Mouse (Mus musculus): ENCODE results near the gene Scube2. TPM values are rescaled to one million over a fixed set of nuclear protein-coding genes. Genes with fewer than 3 reads are reported as not detected.

Scube2 gene
- polyA plus RNA-seq, 1 experiment from 2014 or later = 0.79 TPM

DNA sequence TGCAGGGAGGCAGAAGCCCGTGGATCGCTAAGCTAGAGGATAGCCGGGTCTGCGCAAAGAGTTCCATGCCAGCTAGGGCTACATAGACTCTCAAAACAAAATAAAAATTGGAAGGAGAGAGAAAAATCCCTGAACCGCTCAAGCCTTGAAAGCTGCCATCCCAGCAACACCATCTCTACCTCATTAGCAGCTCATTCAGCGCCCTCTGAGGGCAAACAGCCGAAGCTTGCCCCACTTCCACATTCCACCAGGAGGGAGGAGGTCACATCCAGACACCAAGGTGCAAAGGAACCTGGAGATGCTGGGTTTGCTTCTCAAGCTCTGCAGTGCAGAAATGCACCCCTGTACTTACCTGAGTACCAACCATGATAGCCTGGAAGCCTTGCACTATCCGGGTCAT is 10.6 kb upstream of the Scube2 start:
- no peak for ATAC-seq (ENCODE audit: low FRiP score, low TSS enrichment)
- Histone ChIP-seq H3K27ac (replicated peaks) (no peak overlapping the region), H3K9me3 (ENCODE audit: control insufficient read depth, low read length) (no peaks in the 10 kb centered on the region), H3K4me2 (replicated peaks; ENCODE audit: low read depth) (no peak overlapping the region), H3K4me1 (replicated peaks; ENCODE audit: control insufficient read depth, insufficient read depth) (no peaks in the 10 kb centered on the region; the same call in 1 of the 2 replicates), H3K9ac (ENCODE audit: low read length) (no peak overlapping the region), H3K4me3 (ENCODE audit: low read depth, low read length) (no peak overlapping the region), H3K27me3 (ENCODE audit: control insufficient read depth, insufficient read depth, low read length) (no peaks in the 10 kb centered on the region), H3K36me3 (ENCODE audit: control insufficient read depth, insufficient read depth, low read length) (no peaks in the 10 kb centered on the region)
- TF ChIP-seq EP300 (optimal IDR thresholded peaks at IDR 0.05) (no peak), CTCF (IDR thresholded peaks at IDR 0.05; ENCODE audit: low read depth) (peak; percentile 8; the same call in 1 of the 2 replicates)
- DNase-seq (ENCODE audit: low spot score) = no peak
- 59% methylated on average over 8 of the region's 8 CpGs for WGBS

DNA sequence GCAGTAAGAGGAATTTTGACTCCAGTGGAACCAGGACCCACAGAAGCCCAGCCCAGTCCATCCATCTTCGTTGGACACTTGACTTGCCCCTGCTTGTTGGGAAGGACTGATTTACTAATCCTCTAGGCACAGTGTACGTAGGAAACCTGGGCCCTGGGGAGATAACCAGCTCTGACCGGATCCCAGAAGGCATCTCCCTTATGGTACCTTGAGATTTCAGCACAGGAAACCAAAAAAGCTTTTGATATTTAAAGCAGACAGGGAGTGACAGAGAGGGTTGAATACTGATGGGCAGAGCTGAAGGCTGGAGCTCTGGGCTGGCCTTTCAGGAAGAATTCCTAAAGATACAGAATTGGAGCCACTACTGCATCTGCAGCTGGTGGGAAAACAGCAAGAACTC is 10.1 kb upstream of the Scube2 start:
- no peak for DNase-seq (ENCODE audit: low spot score)
- H3K4me1 ChIP-seq (replicated peaks; ENCODE audit: control insufficient read depth, insufficient read depth) = no peaks in the 10 kb centered on the region; the same call in 1 of the 2 replicates
- no peak overlapping the region for H3K27ac ChIP-seq (replicated peaks)
- H3K9ac ChIP-seq (ENCODE audit: low read length) = no peak overlapping the region
- H3K36me3 ChIP-seq (ENCODE audit: control insufficient read depth, insufficient read depth, low read length) = no peaks in the 10 kb centered on the region
- no peaks in the 10 kb centered on the region for H3K9me3 ChIP-seq (ENCODE audit: control insufficient read depth, low read length)
- no peaks in the 10 kb centered on the region for H3K27me3 ChIP-seq (ENCODE audit: control insufficient read depth, insufficient read depth, low read length)
- no peak overlapping the region for H3K4me3 ChIP-seq (ENCODE audit: low read depth, low read length)
- TF ChIP-seq EP300 (optimal IDR thresholded peaks at IDR 0.05) = no peak
- TF ChIP-seq CTCF (IDR thresholded peaks at IDR 0.05; ENCODE audit: low read depth) = no peak
- H3K4me2 ChIP-seq (replicated peaks; ENCODE audit: low read depth) = no peak overlapping the region
- WGBS = 54% methylated on average over 3 of the region's 3 CpGs
- ATAC-seq (ENCODE audit: low FRiP score, low TSS enrichment) = no peak

DNA sequence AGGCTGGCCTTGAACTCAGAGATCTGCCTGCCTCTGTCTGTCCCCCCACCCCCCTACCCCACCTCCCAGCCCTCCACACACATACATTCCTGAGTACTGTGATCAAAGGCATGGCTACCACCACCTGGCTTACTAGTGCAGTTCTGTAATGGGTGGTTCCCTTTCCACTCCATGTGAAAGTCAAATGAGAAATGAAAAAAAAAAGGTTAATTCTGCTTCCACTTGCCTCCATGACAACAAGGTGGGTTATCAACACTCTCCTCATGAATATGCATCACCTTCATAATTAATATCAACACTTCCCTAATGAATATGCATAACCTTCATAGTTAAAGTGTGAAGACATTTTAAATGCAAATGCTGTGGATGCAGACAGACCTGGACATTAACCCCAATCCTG is 9.6 kb upstream of the Scube2 start:
- H3K9ac ChIP-seq (ENCODE audit: low read length) = no peak overlapping the region
- no peak overlapping the region for H3K4me2 ChIP-seq (replicated peaks; ENCODE audit: low read depth)
- no peaks in the 10 kb centered on the region for H3K9me3 ChIP-seq (ENCODE audit: control insufficient read depth, low read length)
- no peak overlapping the region for H3K27ac ChIP-seq (replicated peaks)
- TF ChIP-seq CTCF (IDR thresholded peaks at IDR 0.05; ENCODE audit: low read depth) (no peak), EP300 (optimal IDR thresholded peaks at IDR 0.05) (no peak)
- no peaks in the 10 kb centered on the region for H3K36me3 ChIP-seq (ENCODE audit: control insufficient read depth, insufficient read depth, low read length)
- H3K4me3 ChIP-seq (ENCODE audit: low read depth, low read length) = no peak overlapping the region
- no peak for ATAC-seq (ENCODE audit: low FRiP score, low TSS enrichment)
- no peaks in the 10 kb centered on the region for H3K27me3 ChIP-seq (ENCODE audit: control insufficient read depth, insufficient read depth, low read length)
- DNase-seq (ENCODE audit: low spot score) = no peak
- H3K4me1 ChIP-seq (replicated peaks; ENCODE audit: control insufficient read depth, insufficient read depth) = no peaks in the 10 kb centered on the region; the same call in 1 of the 2 replicates

DNA sequence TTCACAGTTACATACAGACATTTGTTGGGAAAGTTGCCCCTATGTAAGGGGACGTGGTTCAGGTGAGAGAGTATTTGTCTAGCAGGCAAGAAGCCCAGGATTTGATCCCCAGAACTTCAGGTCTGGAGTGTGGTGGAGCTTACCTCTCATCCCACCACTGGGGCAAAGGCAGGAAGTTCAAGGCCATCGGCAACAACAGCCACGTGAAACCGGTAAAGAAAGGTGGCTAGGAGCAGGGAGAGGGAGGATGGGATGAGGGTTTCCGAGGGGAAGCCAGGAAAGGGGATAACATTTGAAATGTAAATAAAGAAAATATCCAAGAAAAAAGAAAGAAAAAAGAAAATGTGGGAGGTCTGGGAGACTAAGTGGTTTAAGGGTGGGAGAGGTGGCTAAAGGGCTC is 7.7 kb upstream of the Scube2 start:
- no peaks in the 10 kb centered on the region for H3K4me1 ChIP-seq (replicated peaks; ENCODE audit: control insufficient read depth, insufficient read depth)

DNA sequence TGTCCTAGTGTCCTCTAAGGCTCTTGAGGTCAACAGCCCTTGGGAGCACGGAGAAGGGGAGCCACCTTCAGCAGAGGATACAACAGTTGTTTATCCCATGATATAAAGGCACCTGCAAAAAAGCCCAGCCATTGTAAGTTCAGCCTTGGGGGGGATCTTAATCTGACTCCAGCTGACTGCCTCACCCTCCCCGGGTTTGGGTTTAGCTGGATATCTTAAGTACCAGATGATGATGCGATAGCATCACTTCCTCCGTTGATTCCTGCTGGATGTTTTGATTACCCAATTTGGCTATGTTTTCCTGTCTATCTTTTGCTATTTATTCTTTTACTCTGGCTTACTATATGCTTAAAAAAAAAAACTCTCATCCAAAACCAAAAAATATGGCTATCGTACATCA is 5.8 kb upstream of the Scube2 start:
- Histone ChIP-seq H3K4me3 (ENCODE audit: low read depth, low read length) (no peak overlapping the region), H3K36me3 (ENCODE audit: control insufficient read depth, insufficient read depth, low read length) (no peaks in the 10 kb centered on the region), H3K27ac (replicated peaks) (no peak overlapping the region), H3K9ac (ENCODE audit: low read length) (no peak overlapping the region), H3K27me3 (ENCODE audit: control insufficient read depth, insufficient read depth, low read length) (no peaks in the 10 kb centered on the region), H3K4me2 (replicated peaks; ENCODE audit: low read depth) (no peak overlapping the region), H3K9me3 (ENCODE audit: control insufficient read depth, low read length) (no peaks in the 10 kb centered on the region), H3K4me1 (replicated peaks; ENCODE audit: control insufficient read depth, insufficient read depth) (no peaks in the 10 kb centered on the region)
- ATAC-seq (ENCODE audit: low FRiP score, low TSS enrichment) (no peak), DNase-seq (ENCODE audit: low spot score) (no peak)
- TF ChIP-seq CTCF (IDR thresholded peaks at IDR 0.05; ENCODE audit: low read depth) (no peak), EP300 (optimal IDR thresholded peaks at IDR 0.05) (no peak)
- WGBS = 81% methylated on average over 5 of the region's 5 CpGs

More for the DNA sequence above, 7.7 kb upstream of the Scube2 start:
- DNase-seq (ENCODE audit: low spot score) = no peak
- no peak for ATAC-seq (ENCODE audit: low FRiP score, low TSS enrichment)
- H3K4me3 ChIP-seq (ENCODE audit: low read depth, low read length) = no peak overlapping the region
- no peaks in the 10 kb centered on the region for H3K27me3 ChIP-seq (ENCODE audit: control insufficient read depth, insufficient read depth, low read length)
- 50% methylated on average over 5 of the region's 5 CpGs for WGBS
- H3K9ac ChIP-seq (ENCODE audit: low read length) = no peak overlapping the region
- H3K4me2 ChIP-seq (replicated peaks; ENCODE audit: low read depth) = no peak overlapping the region
- no peaks in the 10 kb centered on the region for H3K36me3 ChIP-seq (ENCODE audit: control insufficient read depth, insufficient read depth, low read length)
- no peak for TF ChIP-seq CTCF (IDR thresholded peaks at IDR 0.05; ENCODE audit: low read depth)
- no peak for TF ChIP-seq EP300 (optimal IDR thresholded peaks at IDR 0.05)
- H3K9me3 ChIP-seq (ENCODE audit: control insufficient read depth, low read length) = no peaks in the 10 kb centered on the region
- H3K27ac ChIP-seq (replicated peaks) = no peak overlapping the region

DNA sequence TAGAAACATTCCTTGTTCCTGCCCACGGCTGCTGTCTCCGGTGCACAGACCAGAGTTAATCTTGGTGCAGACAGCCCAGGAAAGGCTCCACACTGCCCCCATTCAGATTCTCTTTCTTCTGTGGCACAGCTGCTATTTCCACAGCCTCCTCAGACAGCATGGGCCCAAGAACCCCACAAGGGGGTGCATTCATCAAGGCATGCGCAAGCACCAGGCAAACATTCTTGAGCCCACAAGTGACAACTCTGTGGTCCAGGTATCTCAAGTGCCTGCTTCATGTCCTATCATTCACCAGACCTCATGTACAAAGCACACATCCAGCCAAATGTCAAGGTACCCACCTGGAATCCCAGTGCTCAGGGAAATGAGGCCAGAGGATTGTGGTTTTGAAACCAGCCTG is 3.0 kb upstream of the Scube2 start:
- no peaks in the 10 kb centered on the region for H3K9me3 ChIP-seq (ENCODE audit: control insufficient read depth, low read length)
- H3K4me3 ChIP-seq (ENCODE audit: low read depth, low read length) = no peak overlapping the region
- H3K27ac ChIP-seq (replicated peaks) = no peak overlapping the region
- no peaks in the 10 kb centered on the region for H3K27me3 ChIP-seq (ENCODE audit: control insufficient read depth, insufficient read depth, low read length)
- TF ChIP-seq EP300 (optimal IDR thresholded peaks at IDR 0.05) (no peak), CTCF (IDR thresholded peaks at IDR 0.05; ENCODE audit: low read depth) (peak; percentile 59)
- DNase-seq (ENCODE audit: low spot score) (no peak), ATAC-seq (ENCODE audit: low FRiP score, low TSS enrichment) (no peak)
- no peak overlapping the region for H3K9ac ChIP-seq (ENCODE audit: low read length)
- no peak overlapping the region for H3K4me2 ChIP-seq (replicated peaks; ENCODE audit: low read depth)
- H3K4me1 ChIP-seq (replicated peaks; ENCODE audit: control insufficient read depth, insufficient read depth) = peaks cover 3% of the 10 kb centered on the region; the same call in 1 of the 2 replicates
- 34% methylated on average over 3 of the region's 3 CpGs for WGBS
- no peaks in the 10 kb centered on the region for H3K36me3 ChIP-seq (ENCODE audit: control insufficient read depth, insufficient read depth, low read length)
